Mouse (Mus musculus): ENCODE measurements around the gene Eppin.

Gene Eppin

GRCm38 (mm10) chr2:164560106-164560505, 33.3 kb downstream of the Eppin start:
- in situ Hi-C loops (cut with MseI, MboI): no loop called here

GRCm38 (mm10) chr2:164558991-164559645, 34.3 kb downstream of the Eppin start:
- in situ Hi-C loops (cut with MseI, MboI): no loop called here

GRCm38 (mm10) chr2:164558426-164558825, 35.0 kb downstream of the Eppin start:
- in situ Hi-C loops (cut with MseI, MboI): no loop called here

- in situ Hi-C loops (cut with MseI, MboI): no loop called here
Observed at GRCm38 (mm10) chr2:164551502-164551901, 41.9 kb downstream of the Eppin start.

GRCm38 (mm10) chr2:164550895-164551269, 42.5 kb downstream of the Eppin start:
- in situ Hi-C loops (cut with MseI, MboI): no loop called here

GRCm38 (mm10) chr2:164549963-164550894, 43.2 kb downstream of the Eppin start:
- in situ Hi-C loops (cut with MseI, MboI): no loop called here

- in situ Hi-C loops (cut with MseI, MboI): no loop called here
Observed at GRCm38 (mm10) chr2:164549338-164549737, 44.1 kb downstream of the Eppin start.

- in situ Hi-C loops (cut with MseI, MboI): no loop called here
Observed at GRCm38 (mm10) chr2:164544454-164545097, 48.8 kb downstream of the Eppin start.

GRCm38 (mm10) chr2:164543745-164544144, 49.6 kb downstream of the Eppin start:
- in situ Hi-C loops (cut with MseI, MboI): no loop called here

- in situ Hi-C loops (cut with MseI, MboI): no loop called here
Observed at GRCm38 (mm10) chr2:164542598-164542997, 50.8 kb downstream of the Eppin start.

- in situ Hi-C loops (cut with MseI, MboI): no loop called here
Observed at GRCm38 (mm10) chr2:164542132-164542531, 51.3 kb downstream of the Eppin start.

GRCm38 (mm10) chr2:164540652-164541427, 52.6 kb downstream of the Eppin start:
- in situ Hi-C loops (cut with MseI, MboI): no loop called here
